Mouse (Mus musculus) cerebellum, adult 11 months (tissue): ENCODE data around the gene Tnnc2.
A peak's percentile ranks its signal among the peaks of the same experiment; 100 is the strongest.

Source experiments
- DNase-seq: peaks from one replicate; pipeline ENCODE4 v3.0.0; 2022

Tnnc2 gene

DNA sequence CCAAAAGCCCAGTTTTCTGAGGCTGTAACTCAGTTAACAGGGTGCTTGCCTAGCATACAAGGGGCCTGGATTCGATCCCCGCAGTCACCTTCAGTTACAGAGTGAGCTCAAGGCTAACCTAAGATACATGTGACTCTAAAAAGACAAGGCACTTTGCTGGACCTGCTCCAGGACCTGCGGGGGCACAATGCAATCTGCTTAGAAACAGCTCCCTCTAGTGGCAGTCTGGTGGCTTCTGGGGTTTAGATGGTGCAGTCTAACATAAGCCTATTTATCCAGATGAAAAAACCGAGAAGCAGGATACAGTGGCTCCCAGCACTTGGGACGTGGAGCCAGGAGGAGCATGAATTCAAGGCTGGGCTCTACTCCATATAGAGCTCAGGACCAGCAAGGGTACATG is 14.5 kb upstream of the Tnnc2 start:
- DNase-seq, result peak; percentile 82

DNA sequence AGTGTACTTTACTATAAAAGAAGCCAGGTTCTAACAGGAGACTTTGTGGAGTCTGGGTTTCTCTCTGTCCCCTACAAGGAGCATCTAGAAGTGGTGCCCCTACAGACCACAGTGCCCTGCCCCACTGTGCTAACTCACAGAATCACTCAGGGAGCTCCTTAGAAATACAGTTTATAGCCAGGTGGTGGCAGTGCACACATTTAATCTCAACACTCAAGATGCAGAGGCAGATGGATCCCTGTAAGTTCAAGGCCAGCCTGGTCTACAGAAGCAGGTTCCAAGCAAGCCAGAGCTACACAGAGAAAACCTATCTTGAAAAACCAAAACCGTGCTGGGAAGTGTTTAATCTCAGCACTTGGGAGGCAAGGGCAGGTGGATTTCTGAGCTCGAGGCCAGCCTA is 14.0 kb upstream of the Tnnc2 start:
- DNase-seq, result no peak

DNA sequence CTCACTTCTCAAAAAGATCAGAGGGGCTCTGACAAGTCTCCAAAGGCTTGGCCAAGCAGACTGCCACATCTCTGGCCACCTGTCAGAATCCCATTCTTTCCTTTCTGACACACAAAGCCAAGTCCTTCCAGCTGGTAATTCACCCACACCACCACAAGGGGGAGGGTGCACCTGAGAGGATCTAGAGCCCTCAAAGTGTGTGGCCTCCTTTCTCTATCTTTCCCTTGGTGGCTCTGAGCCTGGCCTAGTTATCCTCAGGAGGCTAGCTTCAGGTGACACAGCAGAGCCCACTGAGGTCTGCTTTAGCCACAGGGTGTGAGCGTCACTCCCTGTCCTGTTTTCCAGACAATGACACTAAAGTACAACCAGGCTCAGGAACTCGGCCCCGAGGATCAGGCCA is 13.5 kb upstream of the Tnnc2 start:
- peak; percentile 72 for DNase-seq

DNA sequence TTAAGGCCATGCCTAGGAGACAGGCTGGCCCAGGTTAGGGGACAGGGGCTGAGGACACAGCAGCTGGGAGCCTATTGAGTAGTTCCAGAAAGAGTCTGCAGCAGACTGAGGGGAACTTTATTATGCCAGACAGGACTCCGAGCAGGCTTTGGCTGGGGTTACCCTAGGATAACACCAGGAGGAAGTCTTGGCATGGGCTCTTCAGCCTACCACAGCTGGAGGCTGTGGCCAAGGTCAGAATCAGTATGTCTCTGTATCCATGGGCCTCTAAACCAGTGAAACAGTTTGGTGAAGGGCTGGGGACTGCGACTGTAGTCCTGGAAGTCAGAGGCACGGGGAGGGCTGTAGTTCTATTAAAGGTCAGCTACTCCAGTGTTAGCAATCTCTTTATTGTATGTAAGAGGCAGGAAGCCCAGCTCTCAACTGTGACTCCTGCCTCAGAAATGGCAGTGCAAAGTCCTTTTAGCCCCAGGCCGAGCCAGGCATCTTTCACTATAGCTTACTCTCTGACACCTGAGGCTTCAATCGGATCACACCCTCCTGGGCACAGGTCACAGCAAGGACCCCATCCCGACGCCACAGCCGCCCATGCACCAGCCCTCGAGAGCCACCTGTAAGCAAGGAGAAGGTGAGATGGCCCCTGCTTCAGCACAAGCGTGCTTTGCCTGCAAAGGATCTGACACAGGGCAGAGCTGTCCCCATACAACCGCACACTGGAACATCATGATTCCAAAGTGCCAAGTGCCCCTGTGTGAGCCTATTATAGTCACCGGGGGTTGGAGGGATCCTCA is 12.8 kb upstream of the Tnnc2 start:
- DNase-seq, result no peak

DNA sequence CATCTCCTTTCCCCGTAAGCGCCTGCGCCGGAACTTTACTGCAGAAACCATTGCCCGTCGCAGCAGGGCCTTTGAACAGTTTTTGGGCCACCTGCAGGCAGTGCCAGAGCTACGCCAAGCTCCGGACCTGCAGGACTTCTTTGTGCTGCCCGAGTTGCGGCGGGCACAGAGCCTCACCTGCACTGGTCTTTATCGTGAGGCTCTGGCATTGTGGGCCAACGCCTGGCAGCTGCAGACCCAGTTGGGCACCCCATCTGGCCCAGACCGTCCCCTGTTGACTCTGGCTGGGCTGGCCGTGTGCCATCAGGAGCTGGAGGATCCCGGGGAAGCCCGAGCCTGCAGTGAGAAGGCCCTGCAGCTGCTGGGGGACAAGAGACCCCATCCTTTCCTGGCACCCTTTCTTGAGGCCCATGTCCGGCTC is 12.1 kb upstream of the Tnnc2 start:
- DNase-seq, result peak; percentile 56

DNA sequence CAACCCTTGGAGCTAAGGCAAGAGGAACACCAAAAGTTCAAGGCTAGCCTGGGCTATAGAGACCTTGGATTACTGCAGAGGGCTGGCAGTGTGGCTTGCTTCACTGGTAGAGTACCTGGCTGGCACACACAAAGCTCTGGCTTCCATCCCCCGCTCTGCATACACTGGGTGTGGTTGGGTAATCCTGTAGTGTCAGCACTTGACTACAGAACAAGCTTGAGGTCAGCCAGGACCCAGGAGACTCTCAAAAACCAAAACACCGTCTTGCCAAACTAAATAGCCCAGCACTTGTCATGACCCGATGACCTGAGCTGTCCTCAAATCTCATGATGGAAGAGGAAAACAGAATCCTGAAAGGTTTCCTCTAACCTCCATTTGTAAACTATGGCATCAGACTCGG is 10.7 kb upstream of the Tnnc2 start:
- DNase-seq, result no peak

DNA sequence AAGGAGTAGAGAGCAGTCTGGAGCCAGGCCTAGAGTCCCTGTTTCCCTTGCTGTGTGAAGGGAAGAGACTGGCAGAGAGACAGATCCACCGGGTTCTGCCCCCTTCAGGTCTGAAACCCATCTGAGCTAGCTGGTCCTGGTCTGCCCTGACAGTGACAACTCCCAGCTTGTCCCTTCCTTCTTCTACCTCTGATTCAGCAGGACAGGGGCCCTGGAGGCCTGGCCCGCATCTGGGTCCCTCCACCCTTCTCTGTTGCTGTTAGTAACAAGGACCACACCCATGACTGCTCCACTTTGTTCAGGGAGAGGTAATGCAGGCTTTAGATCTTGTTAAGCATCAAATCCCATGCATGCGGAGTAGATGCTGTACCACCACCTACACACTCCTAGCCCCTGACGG is 8.6 kb upstream of the Tnnc2 start:
- no peak for DNase-seq

DNA sequence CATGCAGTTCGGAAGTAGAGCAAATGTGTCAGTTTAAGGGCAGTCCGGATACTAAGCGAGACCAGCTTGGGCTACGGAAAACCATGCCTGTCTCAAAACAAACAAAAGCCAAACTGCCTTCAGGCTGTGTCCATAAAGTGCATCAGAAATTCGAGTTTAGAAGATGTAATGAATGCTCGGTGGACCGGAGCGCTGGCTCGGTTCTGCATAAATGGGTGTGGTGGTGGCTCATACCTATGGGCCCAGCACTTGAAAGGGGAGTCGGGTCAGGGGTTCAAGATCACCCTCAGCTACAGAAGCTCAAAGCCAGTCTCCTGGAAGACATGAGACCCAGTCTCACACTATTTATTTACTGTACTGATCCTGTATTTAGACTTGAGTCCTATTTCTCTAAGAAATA is 8.0 kb upstream of the Tnnc2 start:
- DNase-seq, result no peak

DNA sequence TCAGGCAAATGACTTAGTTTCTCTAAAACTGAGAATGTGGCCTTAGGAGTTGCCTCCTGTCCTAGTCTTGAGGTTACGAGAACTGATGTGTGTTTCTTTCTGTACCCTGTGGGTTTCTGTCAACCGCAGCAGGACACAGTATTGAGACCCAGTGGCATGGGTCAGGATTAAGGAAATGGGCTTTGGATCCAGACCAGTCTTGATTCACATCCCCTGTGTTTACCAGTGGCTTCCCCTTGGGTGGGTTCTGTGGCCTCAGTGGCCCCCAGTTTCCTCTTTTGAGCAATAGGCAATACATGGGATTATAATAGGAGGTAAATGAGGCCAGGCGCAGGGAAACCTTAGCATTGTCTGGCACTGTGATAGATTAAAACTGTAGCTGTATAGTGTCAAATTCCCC is 7.3 kb upstream of the Tnnc2 start:
- DNase-seq, result no peak

DNA sequence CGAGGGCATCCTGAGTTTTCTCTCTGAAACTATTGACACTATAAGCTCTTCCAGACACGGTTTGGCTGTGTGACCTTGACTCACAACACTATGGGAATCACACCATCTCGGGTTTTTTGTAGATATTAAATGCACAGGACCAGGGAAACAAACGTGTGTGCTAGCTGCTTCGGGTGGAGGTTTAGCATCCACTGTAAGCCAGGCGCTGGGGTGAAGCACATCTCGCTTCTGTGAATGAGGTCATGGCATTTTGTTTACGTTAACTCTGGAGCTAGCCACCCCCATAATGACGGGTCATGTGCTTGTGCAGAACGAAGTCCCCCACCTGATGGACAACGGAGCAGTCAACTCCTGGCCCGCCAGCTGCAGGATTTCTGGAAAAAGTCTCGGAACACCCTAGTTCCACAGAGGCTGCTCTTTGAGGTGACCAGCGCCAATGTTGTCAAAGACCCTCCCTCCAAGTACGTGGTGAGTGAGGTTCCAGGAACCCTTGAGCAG is 6.7 kb upstream of the Tnnc2 start:
- DNase-seq, result peak; percentile 31

DNA sequence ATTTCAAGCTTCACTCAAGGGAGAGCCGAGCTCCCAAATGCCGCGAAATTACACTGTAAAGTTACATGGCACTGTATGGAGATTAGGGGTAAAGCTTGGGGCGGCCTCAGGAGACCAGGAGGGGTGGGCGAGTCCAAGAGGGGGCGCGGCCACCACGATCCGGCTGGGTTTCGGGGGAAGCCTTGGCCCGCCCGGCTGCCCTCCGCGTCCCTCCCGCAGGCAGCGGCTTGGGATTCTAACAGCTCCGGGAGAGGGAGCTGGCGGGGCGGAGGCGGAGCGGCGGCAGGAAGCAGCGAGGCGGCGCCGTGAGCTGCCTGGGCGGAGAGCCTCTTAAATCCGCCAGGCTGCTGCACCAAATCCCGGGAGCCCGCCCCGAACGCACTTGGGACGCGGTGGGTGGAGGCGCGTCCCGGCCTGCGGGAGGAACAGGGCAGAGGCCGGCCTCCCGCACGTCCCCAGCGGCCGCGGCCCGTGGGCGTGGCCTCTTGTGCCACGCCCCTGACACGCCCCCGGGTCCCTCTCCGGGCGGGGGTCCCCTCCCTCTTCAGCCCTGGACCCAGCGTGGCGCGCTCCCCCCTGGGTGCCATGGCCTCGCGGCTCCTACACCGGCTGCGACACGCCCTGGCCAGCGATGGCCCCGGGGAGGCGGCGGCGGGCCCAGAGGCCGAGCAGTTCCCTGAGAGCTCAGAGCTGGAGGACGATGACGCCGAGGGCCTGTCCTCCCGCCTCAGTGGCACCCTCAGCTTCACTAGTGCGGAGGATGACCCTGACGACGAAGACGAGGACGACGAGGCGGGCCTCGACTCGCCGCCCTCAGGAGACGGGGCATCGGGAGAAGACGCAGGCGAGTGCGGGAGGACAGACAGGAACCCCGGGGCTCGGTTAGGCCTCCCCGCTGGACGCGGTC is 6.0 kb upstream of the Tnnc2 start, which contains the start of gene Snx21:
Snx21 (plus strand) TSS at position 343 of the 907 bp plus-strand sequence.
- peak; percentile 92 for DNase-seq

DNA sequence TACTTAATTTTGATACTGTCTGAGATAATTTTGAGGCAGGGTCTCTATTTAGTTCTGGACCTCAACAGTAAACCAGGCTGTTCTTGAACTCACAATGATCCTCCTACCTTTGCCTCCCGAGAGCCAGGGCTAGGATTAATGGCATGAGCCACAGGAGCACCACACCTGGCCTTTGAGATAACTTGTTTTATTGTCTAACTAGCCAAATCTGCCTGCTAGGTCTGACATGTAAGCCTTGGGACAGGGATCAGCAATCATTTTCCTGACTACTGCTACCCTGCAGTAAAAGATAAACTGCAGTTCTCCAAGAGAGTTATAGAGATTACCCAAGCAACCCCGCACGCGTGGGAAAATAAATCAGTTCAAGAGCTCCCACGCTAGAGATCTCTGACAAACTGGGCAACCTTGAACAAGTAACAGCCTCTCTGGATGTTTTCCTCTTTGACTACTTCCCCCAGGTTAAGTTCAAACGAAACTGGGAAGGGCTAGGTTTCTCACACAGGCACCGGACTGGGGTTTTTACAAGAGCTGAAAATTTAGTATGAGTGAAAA is 5.2 kb upstream of the Tnnc2 start:
- DNase-seq, result no peak

DNA sequence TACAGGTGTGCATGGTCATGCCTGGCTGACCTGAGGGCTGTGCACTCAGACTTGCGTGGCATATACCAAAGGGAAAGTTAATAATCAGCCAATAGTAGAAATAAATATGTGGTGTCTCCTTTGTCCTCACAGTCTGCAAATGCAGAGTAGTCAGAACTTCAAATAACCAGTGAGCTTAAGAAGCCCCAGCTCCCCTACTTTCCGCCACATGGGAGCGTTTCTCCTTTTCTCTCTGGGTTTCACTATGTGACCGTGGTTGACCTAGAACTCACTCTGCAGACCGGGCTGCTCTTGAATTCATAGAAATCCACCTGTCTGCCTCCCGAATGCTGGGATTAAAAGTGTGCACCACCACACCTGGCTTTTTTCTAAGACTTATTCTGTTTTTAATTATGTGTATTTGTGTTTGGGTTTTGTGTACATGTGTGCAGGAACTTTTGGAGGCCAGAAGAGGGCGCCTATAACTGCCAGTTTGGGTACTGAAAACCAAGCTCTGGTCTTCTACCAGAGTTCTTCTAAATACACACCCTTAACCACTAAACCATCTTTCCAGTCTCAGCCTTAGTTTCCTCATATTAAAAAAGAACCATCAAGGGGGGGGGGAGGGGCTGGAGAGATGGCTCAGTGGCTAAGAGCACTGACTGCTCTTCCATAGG is 4.3 kb upstream of the Tnnc2 start:
- DNase-seq, result no peak

DNA sequence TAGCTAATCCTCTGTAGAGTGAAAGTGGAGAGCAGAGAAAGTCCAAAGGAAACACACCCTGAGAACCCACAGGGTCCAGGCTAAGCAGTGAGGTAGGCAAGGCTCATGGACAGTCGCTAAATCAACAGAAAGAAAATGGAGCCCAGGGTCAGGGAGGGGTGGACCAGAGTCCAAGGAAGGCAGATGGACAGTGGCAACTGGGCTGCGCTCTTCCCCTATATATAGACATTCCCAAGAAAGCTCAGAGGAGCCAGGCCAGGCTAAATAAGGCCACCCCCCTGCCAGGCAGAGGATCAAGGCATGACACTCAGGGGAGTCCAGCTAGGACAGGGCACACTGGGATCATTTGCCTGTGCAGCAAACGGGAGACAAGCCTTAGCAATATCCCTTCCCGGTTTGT is 2.1 kb upstream of the Tnnc2 start:
- no peak for DNase-seq

DNA sequence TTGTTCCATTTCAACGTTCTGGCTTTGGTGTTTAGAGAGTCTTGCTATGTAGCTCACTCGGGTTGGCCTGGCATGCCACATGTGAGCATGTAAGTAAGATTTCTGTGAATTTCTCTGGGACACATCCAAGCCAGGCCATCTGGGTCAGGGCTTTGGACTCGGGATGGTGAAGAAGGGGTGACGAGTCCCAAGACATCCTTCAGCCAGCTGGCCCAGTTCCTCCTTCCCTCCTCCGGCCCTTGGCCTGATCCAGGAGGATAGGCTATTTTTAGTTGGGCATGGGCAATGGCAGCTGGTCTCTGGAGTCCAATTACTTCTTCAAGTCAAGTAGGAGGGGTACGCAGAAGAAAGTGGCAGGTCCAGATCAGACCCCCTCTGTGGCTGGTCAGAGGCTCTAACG is 958 bp downstream of the Tnnc2 start:
- DNase-seq, result no peak

DNA sequence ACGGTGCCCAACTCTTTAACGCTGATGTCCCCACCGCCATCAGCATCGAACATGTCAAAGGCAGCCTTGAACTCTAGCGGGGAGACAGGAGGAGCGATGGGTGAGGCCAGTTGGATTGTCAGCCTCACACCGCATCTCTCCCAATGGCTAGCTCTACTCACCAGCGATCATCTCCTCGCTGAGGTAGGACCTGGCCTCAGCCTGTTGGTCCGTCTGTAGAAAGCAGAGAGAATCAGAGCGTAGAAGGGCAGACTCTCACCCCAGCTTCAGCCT is 1.8 kb downstream of the Tnnc2 start:
- no peak for DNase-seq

DNA sequence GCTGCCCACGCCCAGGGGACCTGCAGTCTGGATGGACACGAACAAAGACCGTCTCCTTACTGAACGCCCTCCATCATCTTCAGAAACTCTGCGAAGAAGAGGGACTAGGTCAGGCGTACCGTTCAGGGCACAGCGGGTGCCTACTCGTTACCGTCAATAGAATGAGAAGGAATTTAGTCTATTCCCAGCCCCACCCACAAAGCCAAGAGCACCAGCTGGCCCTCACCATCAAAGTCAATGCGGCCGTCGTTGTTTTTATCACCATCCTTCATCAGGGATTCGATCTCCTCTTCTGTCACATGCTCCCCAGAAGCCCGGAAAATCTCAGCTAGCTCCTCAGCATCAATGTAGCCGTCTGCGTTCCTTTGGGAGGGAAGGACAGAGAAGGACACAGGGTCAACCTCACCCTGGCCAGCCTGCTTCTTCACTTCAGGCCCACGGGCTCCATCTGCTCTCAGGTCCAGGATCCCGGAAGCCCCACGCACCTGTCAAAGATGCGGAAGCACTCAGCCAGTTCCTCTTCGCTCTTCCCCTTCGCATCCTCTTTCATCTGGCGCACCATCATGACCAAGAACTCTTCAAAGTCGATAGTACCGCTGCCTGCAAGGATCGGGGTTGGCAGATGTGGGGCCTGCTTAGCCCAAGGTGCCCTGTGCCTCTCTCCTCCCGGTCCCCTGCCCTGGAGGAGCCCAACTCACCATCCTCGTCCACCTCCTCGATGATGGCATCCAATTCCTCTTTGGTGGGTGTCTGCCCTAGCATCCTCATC is 2.3 kb downstream of the Tnnc2 start:
- DNase-seq, result no peak

DNA sequence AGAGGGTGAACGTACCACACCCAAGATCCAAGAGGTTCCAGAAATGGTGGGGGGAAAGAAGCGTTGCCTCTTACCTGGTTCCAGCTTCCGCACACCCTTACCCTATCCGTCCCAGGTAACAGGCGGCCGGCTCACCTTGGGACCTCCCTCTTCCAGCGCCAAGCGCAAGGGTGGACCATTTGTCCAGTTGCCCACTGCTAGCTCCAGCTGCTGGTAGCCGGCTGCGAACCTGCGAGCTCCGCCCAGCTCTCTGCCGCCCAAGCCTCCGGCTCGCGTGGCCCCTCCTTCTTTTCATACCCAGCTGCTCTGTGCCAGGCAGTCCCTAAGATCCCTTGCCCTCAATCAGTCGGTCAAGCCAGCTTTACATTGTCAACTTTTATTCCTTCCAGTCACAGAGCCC is 3.0 kb downstream of the Tnnc2 start:
- no peak for DNase-seq

DNA sequence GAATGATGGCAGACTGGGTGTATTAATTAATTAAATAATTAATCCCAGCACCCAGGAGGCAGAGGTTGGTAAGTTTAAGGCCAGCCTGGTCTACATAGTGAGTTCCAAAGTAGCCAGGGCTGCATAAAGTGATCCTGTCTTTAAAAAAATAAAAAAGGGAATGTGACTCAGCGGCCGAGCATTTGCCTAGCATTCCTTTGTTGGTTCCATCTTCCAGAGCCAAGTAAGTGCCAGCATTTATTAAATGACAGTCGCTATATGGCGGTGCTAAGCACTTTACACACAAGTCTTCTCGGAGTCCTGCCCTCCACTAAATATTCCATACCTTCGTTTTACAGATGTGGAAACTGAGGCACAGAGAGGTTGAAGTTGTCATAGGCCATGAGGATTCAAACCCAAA is 3.6 kb downstream of the Tnnc2 start:
- DNase-seq, result no peak

DNA sequence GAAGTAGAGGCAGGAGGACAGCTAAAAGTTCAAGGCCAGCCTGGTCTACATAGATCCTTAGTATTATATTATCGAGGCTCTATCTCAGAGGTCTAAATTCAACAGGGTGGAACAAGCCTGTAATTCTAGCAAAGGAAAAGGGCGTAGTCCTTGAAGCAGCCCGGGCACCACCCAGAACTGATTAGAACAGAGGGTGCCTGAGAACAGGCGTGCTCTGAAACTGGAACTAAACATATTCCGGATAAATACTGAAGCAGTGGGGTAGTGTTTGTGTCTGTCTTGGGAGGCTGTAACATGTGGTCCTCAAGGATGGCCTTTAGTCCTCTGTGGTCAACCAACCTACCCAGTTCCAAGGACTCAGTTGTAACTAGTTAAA is 5.8 kb downstream of the Tnnc2 start:
- DNase-seq, result no peak

DNA sequence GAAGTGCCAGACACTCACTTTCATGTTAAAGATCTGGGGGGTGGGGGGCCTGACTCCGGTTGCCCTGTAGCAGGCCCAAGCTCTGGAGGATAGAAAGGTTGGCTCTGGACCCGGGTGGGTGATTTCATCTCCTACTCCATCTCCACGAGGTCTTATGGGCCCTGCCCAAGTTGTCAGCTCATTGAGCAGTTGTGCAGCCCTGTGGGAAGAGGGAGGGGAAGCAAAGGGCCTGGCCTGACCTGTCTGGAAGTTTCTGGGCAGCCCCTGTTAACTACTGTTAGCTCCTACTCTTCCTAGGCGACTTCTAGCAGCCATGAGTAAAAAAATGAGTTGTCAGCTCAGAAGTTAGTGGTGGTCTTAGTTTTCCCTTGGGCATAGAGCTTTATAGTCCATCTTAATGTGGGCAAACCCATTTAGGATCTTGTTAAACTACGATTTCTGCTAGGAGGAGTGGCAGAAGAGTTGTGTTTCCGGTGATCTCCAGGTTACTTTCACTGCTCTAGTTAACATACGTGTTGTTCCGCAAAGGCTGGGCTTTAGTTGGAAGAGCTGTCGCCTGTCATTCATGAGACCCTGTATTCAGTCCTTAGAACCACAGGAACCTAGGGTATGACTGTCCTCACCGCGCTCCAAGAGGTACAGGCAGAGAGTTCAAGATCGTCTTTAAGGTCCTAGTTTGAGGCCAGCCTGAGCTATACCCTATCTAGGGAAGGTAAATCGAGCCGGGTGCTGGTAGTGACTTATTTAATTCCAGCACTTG is 6.4 kb downstream of the Tnnc2 start:
- DNase-seq, result no peak

DNA sequence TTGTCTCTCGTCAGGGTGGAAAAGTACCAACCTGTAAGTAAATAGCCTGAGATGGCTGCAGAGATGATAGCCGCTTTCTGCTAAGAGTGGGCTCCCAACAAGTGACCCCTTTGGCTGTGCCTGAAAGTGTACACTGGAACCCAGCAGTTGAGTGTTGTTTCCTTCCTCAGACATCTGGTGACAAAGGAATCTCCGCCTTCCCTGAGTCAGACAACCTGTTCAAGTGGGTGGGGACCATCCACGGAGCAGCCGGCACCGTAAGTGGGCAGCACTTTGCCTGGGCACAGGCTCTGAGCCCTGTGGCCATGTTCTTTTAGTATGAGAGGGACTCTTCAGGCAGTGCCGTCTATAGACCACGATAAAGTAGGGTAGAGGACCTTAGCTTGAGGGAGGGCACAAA is 8.6 kb downstream of the Tnnc2 start:
- no peak for DNase-seq
